8 mouse cellular contexts compared by ENCODE assay signal in genomic region chr8:120536306-120537206, GRCm38 (mm10). TPM values are rescaled to one million over a fixed set of nuclear protein-coding genes. Genes with fewer than 3 reads are reported as not detected.
DNase-seq lines count a peak whose midpoint lies in the region; ATAC-seq and TF ChIP-seq lines count a peak whose summit lies in the region.

No protein-coding gene starts in this region.

- peak overlapping the region; percentile 99 for H3K4me2 ChIP-seq in forebrain, embryonic 16.5 days (ENCODE audit: low read length)
- H3K4me2 ChIP-seq in stomach, embryonic 14.5 days (replicated peaks; ENCODE audit: low read depth, low read length) = peak overlapping the region; percentile 99

- H3K27me3 ChIP-seq in forebrain, embryonic 16.5 days (replicated peaks; ENCODE audit: control insufficient read depth, insufficient read depth, low read length) = no peaks in the 10 kb centered on the region
- no peaks in the 10 kb centered on the region for H3K27me3 ChIP-seq in stomach, embryonic 14.5 days (ENCODE audit: control insufficient read depth, insufficient read depth, low read length)

- peaks cover 15% of the 10 kb centered on the region for H3K4me1 ChIP-seq in bone marrow macrophage, adult 2 months (ENCODE audit: control insufficient read depth, insufficient read depth, low read length)
- peaks cover 85% of the 10 kb centered on the region for H3K4me1 ChIP-seq in forebrain, embryonic 16.5 days (replicated peaks; ENCODE audit: control insufficient read depth, insufficient read depth, low read length)
- H3K4me1 ChIP-seq in stomach, embryonic 14.5 days (ENCODE audit: control insufficient read depth, insufficient read depth, low read length) = peaks cover 67% of the 10 kb centered on the region

- peak overlapping the region; percentile 95 for H3K9ac ChIP-seq in forebrain, embryonic 16.5 days (replicated peaks; ENCODE audit: low read depth, low read length)
- H3K9ac ChIP-seq in stomach, embryonic 14.5 days (replicated peaks; ENCODE audit: low read depth, low read length) = peak overlapping the region; percentile 54; the same call in 1 of the 2 replicates

- WGBS in forebrain, embryonic 16.5 days = under 1% methylated on average over 61 of the region's 61 CpGs
- 0% methylated on average over 61 of the region's 61 CpGs for WGBS in macrophage (ENCODE audit: missing documents)
- WGBS in stomach, embryonic 14.5 days = under 1% methylated on average over 61 of the region's 61 CpGs

- TF ChIP-seq CTCF in bone marrow macrophage, adult 2 months (IDR thresholded peaks at IDR 0.05; ENCODE audit: low read depth, low read length) = no peak

- peak overlapping the region; percentile 66 for H3K27ac ChIP-seq in bone marrow macrophage, adult 2 months (ENCODE audit: insufficient read depth, low read depth, low read length)
- H3K27ac ChIP-seq in forebrain, embryonic 16.5 days (ENCODE audit: low read length) = peak overlapping the region; percentile 100
- H3K27ac ChIP-seq in macrophage = peak overlapping the region; percentile 40
- peak overlapping the region; percentile 90 for H3K27ac ChIP-seq in stomach, embryonic 14.5 days (ENCODE audit: low read length)

- DNase-seq in frontal cortex, postnatal 36 days (ENCODE audit: low spot score in 2 of 2) = peak; percentile 57 to 69
- DNase-seq in frontal cortex, postnatal 10 days (ENCODE audit: low spot score in 2 of 2) = no peak
- peak; percentile 35 to 42 for DNase-seq in B cell, adult 2 months
- DNase-seq in kidney, postnatal 4 days = peak; percentile 49 to 68

- no peaks in the 10 kb centered on the region for H3K9me3 ChIP-seq in forebrain, embryonic 16.5 days (ENCODE audit: control insufficient read depth, low read length)
- H3K9me3 ChIP-seq in stomach, embryonic 14.5 days (ENCODE audit: control insufficient read depth, low read depth, low read length) = no peaks in the 10 kb centered on the region

- peaks cover 18% of the 10 kb centered on the region for H3K79me2 ChIP-seq in macrophage (ENCODE audit: inconsistent target)

- peak overlapping the region; percentile 74 for H3K4me3 ChIP-seq in bone marrow macrophage, adult 2 months (ENCODE audit: insufficient read depth, low read length)
- peak overlapping the region; percentile 64 for H3K4me3 ChIP-seq in forebrain, embryonic 16.5 days (replicated peaks; ENCODE audit: low read length)
- peak overlapping the region; percentile 40 for H3K4me3 ChIP-seq in macrophage (ENCODE audit: inconsistent target)
- H3K4me3 ChIP-seq in stomach, embryonic 14.5 days (ENCODE audit: low read depth, low read length) = peak overlapping the region; percentile 51

- no peak for TF ChIP-seq POLR2A in bone marrow macrophage, adult 2 months (IDR thresholded peaks at IDR 0.05; ENCODE audit: borderline replicate concordance, low read depth, low read length)

- peak; percentile 17 for ATAC-seq in forebrain, embryonic 16.5 days
- peak; percentile 9; the same call in 1 of the 2 replicates for ATAC-seq in stomach, embryonic 14.5 days (ENCODE audit: insufficient number of reproducible peaks, insufficient read depth, low FRiP score, low read depth)

- no peaks in the 10 kb centered on the region for H3K36me3 ChIP-seq in forebrain, embryonic 16.5 days (ENCODE audit: control insufficient read depth, insufficient read depth)
- H3K36me3 ChIP-seq in macrophage (ENCODE audit: inconsistent target) = no peaks in the 10 kb centered on the region
- H3K36me3 ChIP-seq in stomach, embryonic 14.5 days (ENCODE audit: control insufficient read depth, insufficient read depth, low read length) = no peaks in the 10 kb centered on the region

RNA-seq across cellular contexts. Expression of gene Gins2, which starts 52.5 kb away (rescaled TPM):
- 16.7 and 23.1 TPM in 2 replicates for polyA plus RNA-seq in bone marrow macrophage, adult 2 months (2012; ENCODE audit: insufficient read depth, insufficient read length, missing spikeins)
- polyA plus RNA-seq in forebrain, embryonic 16.5 days (2015; fragmentation: Nextera tagmentation; extraction: Ambion mirVana) = 23.1 and 24.3 TPM in 2 replicates
- total RNA-seq in macrophage (2018; cell fraction: chromatin; rRNA removed) = 1 to 10 TPM in 24 of 26 experiments, under 1 TPM in 2; 0.20 to 6.5 (median 1.9) TPM
- 10 to 100 TPM in 5 of 26 experiments, 1 to 10 TPM in 21; 4.8 to 13.4 (median 7.2) TPM for total RNA-seq in macrophage (2018; cell fraction: cytosol; rRNA removed)
- total RNA-seq in macrophage (2018; cell fraction: nucleus; rRNA removed) = 10 to 100 TPM in 1 of 26 experiments, 1 to 10 TPM in 25; 1.0 to 11.4 (median 2.4) TPM
- polyA plus RNA-seq in macrophage (2018) = 6.0 to 52.8 TPM (median 6.1 TPM) in 3 replicates
- 112 and 118 TPM in 2 replicates for polyA plus RNA-seq in stomach, embryonic 14.5 days (2014; fragmentation: Nextera tagmentation; extraction: Ambion mirVana)

Comparison
In these comparisons a context has a peak if more than half of its experiments do, and no peak if none do; other contexts are left out.
1. DNase-seq: peak in frontal cortex, postnatal 36 days (2 of 2), B cell, adult 2 months (2 of 2) and kidney, postnatal 4 days (2 of 2); none in frontal cortex, postnatal 10 days (0 of 2).
2. H3K27ac ChIP-seq: peak in every context shown above with its lines; median percentile 100 in forebrain, embryonic 16.5 days; 90 in stomach, embryonic 14.5 days; 66 in bone marrow macrophage, adult 2 months; 40 in macrophage.
3. Peak in every context shown above with its lines, with median percentiles within 50 percentile points of each other: H3K4me3 ChIP-seq.